Mouse (Mus musculus): ENCODE measurements around the gene Ddx5.
"Not testable (repeated sequence)": the region's sequence is repeated elsewhere in the genome, so short reads cannot be mapped to it uniquely, and the experiment has no call there.

The Ddx5 gene

GRCm38 (mm10) chr11:106788775-106789459, at the start of gene Ddx5, which contains the start of gene Cep95:
TSS of gene Ddx5 (minus strand) at chr11:106789185.
TSS of gene Cep95 (plus strand) at chr11:106789252.
- DNase-seq = peak; percentile 97 to 98

GRCm38 (mm10) chr11:106828079-106828478, 39.1 kb upstream of the Ddx5 start:
- no peak for DNase-seq

GRCm38 (mm10) chr11:106824403-106824802, 35.4 kb upstream of the Ddx5 start:
- peak in 1 of 2 experiments; percentile 43 for DNase-seq

- no peak for DNase-seq
Measured at GRCm38 (mm10) chr11:106823741-106824140, 34.8 kb upstream of the Ddx5 start.

- DNase-seq = peak; percentile 89 to 95
Measured at GRCm38 (mm10) chr11:106822911-106823310, 33.9 kb upstream of the Ddx5 start.

- peak; percentile 50 to 69 for DNase-seq
Measured at GRCm38 (mm10) chr11:106822491-106822890, 33.5 kb upstream of the Ddx5 start.

- DNase-seq = peak in 1 of 2 experiments; percentile 49
Measured at GRCm38 (mm10) chr11:106821397-106821796, 32.4 kb upstream of the Ddx5 start.

- peak; percentile 53 to 60 for DNase-seq
Measured at GRCm38 (mm10) chr11:106820972-106821371, 32.0 kb upstream of the Ddx5 start.

- DNase-seq = peak; percentile 55 to 57
Measured at GRCm38 (mm10) chr11:106820252-106820651, 31.3 kb upstream of the Ddx5 start.

GRCm38 (mm10) chr11:106819595-106819994, 30.6 kb upstream of the Ddx5 start:
- peak; percentile 44 to 64 for DNase-seq

- peak in 1 of 2 experiments; percentile 40 for DNase-seq
Measured at GRCm38 (mm10) chr11:106818341-106818740, 29.4 kb upstream of the Ddx5 start.

- DNase-seq = peak; percentile 85 to 86
Measured at GRCm38 (mm10) chr11:106817808-106818207, 28.8 kb upstream of the Ddx5 start.

GRCm38 (mm10) chr11:106817156-106817555, 28.2 kb upstream of the Ddx5 start:
- no peak for DNase-seq

- no peak for DNase-seq
Measured at GRCm38 (mm10) chr11:106816316-106816715, 27.3 kb upstream of the Ddx5 start.

GRCm38 (mm10) chr11:106815761-106816160, 26.8 kb upstream of the Ddx5 start:
- DNase-seq = peak in 1 of 2 experiments; percentile 39

- peak in 1 of 2 experiments; percentile 38 for DNase-seq
Measured at GRCm38 (mm10) chr11:106815331-106815730, 26.3 kb upstream of the Ddx5 start.

GRCm38 (mm10) chr11:106814601-106815320, 25.8 kb upstream of the Ddx5 start:
- peak; percentile 90 to 94 for DNase-seq

- DNase-seq = no peak
Measured at GRCm38 (mm10) chr11:106812410-106813136, 23.6 kb upstream of the Ddx5 start.

GRCm38 (mm10) chr11:106807442-106807841, 18.5 kb upstream of the Ddx5 start:
- not testable (repeated sequence) for DNase-seq

GRCm38 (mm10) chr11:106802069-106802627, 13.2 kb upstream of the Ddx5 start:
- DNase-seq = peak in 1 of 2 experiments; percentile 43

GRCm38 (mm10) chr11:106795679-106796078, 6.7 kb upstream of the Ddx5 start:
- DNase-seq = no peak

GRCm38 (mm10) chr11:106793846-106794245, 4.9 kb upstream of the Ddx5 start:
- no peak for DNase-seq

GRCm38 (mm10) chr11:106789649-106790048, 664 bp upstream of the Ddx5 start:
- peak in 1 of 2 experiments; percentile 36 for DNase-seq

Measured in cerebellum, adult 18-20 months (tissue).